Mouse (Mus musculus) embryo, embryonic 10.5 days (tissue): ENCODE measurements around the gene Tbc1d20.
"Not testable (repeated sequence)": the region's sequence is repeated elsewhere in the genome, so short reads cannot be mapped to it uniquely, and the experiment has no call there.

Experiments
- DNase-seq: peaks from one replicate; pipeline ENCODE4 v3.0.0-alpha.2; 2015; ENCODE audit warnings: low spot score

The Tbc1d20 gene

GRCm38 (mm10) chr2:152293727-152294475 is at the start of gene Tbc1d20:
Gene Tbc1d20 (plus strand): TSS chr2:152293828.
- DNase-seq, result peak; percentile 94

GRCm38 (mm10) chr2:152247213-152247612 is 46.4 kb upstream of the Tbc1d20 start:
- no peak for DNase-seq

GRCm38 (mm10) chr2:152250511-152250910 is 43.1 kb upstream of the Tbc1d20 start:
- DNase-seq, result no peak

- DNase-seq, result no peak
Measured at GRCm38 (mm10) chr2:152259739-152260138, 33.9 kb upstream of the Tbc1d20 start.

GRCm38 (mm10) chr2:152273639-152274038 is 20.0 kb upstream of the Tbc1d20 start:
- DNase-seq, result peak; percentile 10

GRCm38 (mm10) chr2:152281407-152281806 is 12.2 kb upstream of the Tbc1d20 start:
- no peak for DNase-seq

- DNase-seq, result no peak
Measured at GRCm38 (mm10) chr2:152287560-152287959, 6.1 kb upstream of the Tbc1d20 start.

- no peak for DNase-seq
Measured at GRCm38 (mm10) chr2:152288046-152288445, 5.6 kb upstream of the Tbc1d20 start.

GRCm38 (mm10) chr2:152289623-152290022 is 4.0 kb upstream of the Tbc1d20 start:
- not testable (repeated sequence) for DNase-seq

- no peak for DNase-seq
Measured at GRCm38 (mm10) chr2:152292475-152292874, 1.2 kb upstream of the Tbc1d20 start.

GRCm38 (mm10) chr2:152293179-152293726 is 375 bp upstream of the Tbc1d20 start:
- DNase-seq, result no peak

GRCm38 (mm10) chr2:152294541-152294940 is 913 bp downstream of the Tbc1d20 start:
- DNase-seq, result no peak

- no peak for DNase-seq
Measured at GRCm38 (mm10) chr2:152302862-152303261, 9.2 kb downstream of the Tbc1d20 start.

- peak; percentile 45 for DNase-seq
Measured at GRCm38 (mm10) chr2:152303781-152304180, 10.2 kb downstream of the Tbc1d20 start.

GRCm38 (mm10) chr2:152305480-152305879 is 11.9 kb downstream of the Tbc1d20 start:
- no peak for DNase-seq

GRCm38 (mm10) chr2:152307186-152307585 is 13.6 kb downstream of the Tbc1d20 start:
- no peak for DNase-seq

- no peak for DNase-seq
Measured at GRCm38 (mm10) chr2:152312996-152313395, 19.4 kb downstream of the Tbc1d20 start.

GRCm38 (mm10) chr2:152313926-152314325 is 20.3 kb downstream of the Tbc1d20 start:
- DNase-seq, result no peak

- no peak for DNase-seq
Measured at GRCm38 (mm10) chr2:152317054-152317453, 23.4 kb downstream of the Tbc1d20 start.

GRCm38 (mm10) chr2:152321558-152321957 is 27.9 kb downstream of the Tbc1d20 start:
- no peak for DNase-seq

GRCm38 (mm10) chr2:152322198-152322597 is 28.6 kb downstream of the Tbc1d20 start:
- no peak for DNase-seq

GRCm38 (mm10) chr2:152323971-152324370 is 30.3 kb downstream of the Tbc1d20 start:
- no peak for DNase-seq

GRCm38 (mm10) chr2:152324842-152325241 is 31.2 kb downstream of the Tbc1d20 start:
- no peak for DNase-seq

- no peak for DNase-seq
Measured at GRCm38 (mm10) chr2:152326157-152326556, 32.5 kb downstream of the Tbc1d20 start.
